23 mouse cellular contexts compared by ENCODE assay signal in the genomic region with DNA sequence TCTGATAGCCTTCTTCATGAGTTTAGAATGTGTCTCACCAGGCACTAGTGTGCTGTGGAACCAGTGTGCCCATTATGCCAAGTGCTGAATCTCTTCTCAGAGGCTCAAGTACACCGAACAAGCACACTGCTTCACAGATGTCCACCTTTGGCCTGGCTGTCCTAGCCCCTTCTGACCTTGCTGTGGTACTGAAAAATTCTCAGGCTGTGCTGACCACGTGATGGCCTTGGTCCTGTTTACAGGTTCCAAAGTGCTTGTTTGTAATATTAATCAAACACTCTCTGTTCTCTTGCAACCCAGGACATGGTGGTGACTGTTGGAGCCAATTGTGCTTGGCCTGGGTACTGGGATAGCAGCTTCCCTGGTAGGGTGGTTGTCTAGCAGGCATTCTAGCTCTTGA. TPM values are rescaled to one million over a fixed set of nuclear protein-coding genes. Genes with fewer than 3 reads are reported as not detected.
DNase-seq lines count a peak whose midpoint lies in the region; ATAC-seq lines count a peak whose summit lies in the region.
"Had no signal": no experiment of that assay in that cellular context is flagged by ENCODE, and none has a peak within 500 bp of the region (broad histone marks: within the 10 kb centered on the region; RNA-seq: fewer than 3 reads in every experiment).

No protein-coding gene starts in this region.

- H3K9ac ChIP-seq in kidney, embryonic 16.5 days (replicated peaks; ENCODE audit: low read length): no peak overlapping the region
- H3K9ac ChIP-seq in liver, embryonic 11.5 days (ENCODE audit: low read depth, low read length): peak overlapping the region; percentile 74
- H3K9ac ChIP-seq: embryonic facial prominence, embryonic 15.5 days; forebrain, embryonic 12.5 days; heart, embryonic 13.5 days; limb, embryonic 12.5 days; midbrain, embryonic 15.5 days had no signal

- peaks cover 45% of the 10 kb centered on the region for H3K36me3 ChIP-seq in erythroblast, embryonic 14.5 days (ENCODE audit: control insufficient read depth)
- H3K36me3 ChIP-seq in kidney, embryonic 16.5 days (ENCODE audit: insufficient read depth, low read length): peaks cover 10% of the 10 kb centered on the region; the same call in 1 of the 2 replicates
- peaks cover 16% of the 10 kb centered on the region for H3K36me3 ChIP-seq in liver, embryonic 11.5 days (ENCODE audit: control insufficient read depth, insufficient read depth, low read length)
- H3K36me3 ChIP-seq: midbrain, embryonic 15.5 days had no signal

- H3K9me3 ChIP-seq in erythroblast, embryonic 14.5 days (ENCODE audit: control insufficient read depth, low read length): no peaks in the 10 kb centered on the region
- no peaks in the 10 kb centered on the region for H3K9me3 ChIP-seq in kidney, embryonic 16.5 days (ENCODE audit: low read length)
- no peaks in the 10 kb centered on the region for H3K9me3 ChIP-seq in liver, embryonic 11.5 days (ENCODE audit: control insufficient read depth, low read length)
- H3K9me3 ChIP-seq: embryonic facial prominence, embryonic 15.5 days; forebrain, embryonic 12.5 days; heart, embryonic 13.5 days; limb, embryonic 12.5 days; midbrain, embryonic 15.5 days had no signal

- peaks cover 96% of the 10 kb centered on the region for H3K4me1 ChIP-seq in erythroblast, embryonic 14.5 days (ENCODE audit: control insufficient read depth)
- peaks cover 28% of the 10 kb centered on the region for H3K4me1 ChIP-seq in kidney, embryonic 16.5 days (ENCODE audit: insufficient read depth, low read length)
- peaks cover 39% of the 10 kb centered on the region for H3K4me1 ChIP-seq in liver, embryonic 11.5 days (replicated peaks; ENCODE audit: control insufficient read depth, insufficient read depth, low read length)

- ATAC-seq in erythroblast, adult 5-6 weeks (replicated peaks; ENCODE audit: low FRiP score, poor library complexity, severe bottlenecking): no peak
- ATAC-seq in kidney, embryonic 16.5 days (ENCODE audit: low FRiP score, low TSS enrichment): no peak
- no peak for ATAC-seq in liver, embryonic 11.5 days (replicated peaks; ENCODE audit: low FRiP score)
- ATAC-seq: CD4-positive, CD25-positive, alpha-beta regulatory T cell, adult 4 months; hindbrain, postnatal 0 days; lung, postnatal 0 days; midbrain, embryonic 15.5 days had no signal

- no peak for DNase-seq in liver, embryonic 11.5 days (ENCODE audit: low spot score)
- no peak for DNase-seq in right cerebral cortex, postnatal 4 days
- no peak for DNase-seq in layer of hippocampus, postnatal 25 days (ENCODE audit: extremely low spot score in 1 of 2, low spot score in 1 of 2)
- no peak for DNase-seq in layer of hippocampus, postnatal 36 days
- DNase-seq in adrenal gland, adult 18-20 months (ENCODE audit: low spot score in 2 of 2): no peak
- DNase-seq: adrenal gland, adult 2 months; cerebellum, postnatal 10 days; embryo, embryonic 11 days; heart, postnatal 4 days; retina, postnatal 1 day had no signal

- WGBS in kidney, embryonic 16.5 days: 75% methylated on average over 2 of the region's 2 CpGs
- WGBS in liver, embryonic 11.5 days: 70% methylated on average over 2 of the region's 2 CpGs

- H3K27ac ChIP-seq in kidney, embryonic 16.5 days (ENCODE audit: low read length): peak overlapping the region; percentile 80
- H3K27ac ChIP-seq in liver, embryonic 11.5 days (ENCODE audit: low read depth, low read length): peak overlapping the region; percentile 93
- H3K27ac ChIP-seq: embryonic facial prominence, embryonic 15.5 days; forebrain, embryonic 12.5 days; heart, embryonic 13.5 days; hindbrain, postnatal 0 days; limb, embryonic 12.5 days; midbrain, embryonic 15.5 days had no signal

- no peaks in the 10 kb centered on the region for H3K27me3 ChIP-seq in erythroblast, embryonic 14.5 days (ENCODE audit: control insufficient read depth)
- H3K27me3 ChIP-seq in kidney, embryonic 16.5 days (ENCODE audit: insufficient read depth, low read length): no peaks in the 10 kb centered on the region
- H3K27me3 ChIP-seq in liver, embryonic 11.5 days (replicated peaks; ENCODE audit: control insufficient read depth, insufficient read depth, low read length): no peaks in the 10 kb centered on the region
- H3K27me3 ChIP-seq: embryonic facial prominence, embryonic 15.5 days; forebrain, embryonic 12.5 days; heart, embryonic 13.5 days; limb, embryonic 12.5 days; midbrain, embryonic 15.5 days had no signal

- peak overlapping the region; percentile 66 for H3K4me3 ChIP-seq in erythroblast, embryonic 14.5 days (replicated peaks)
- H3K4me3 ChIP-seq in kidney, embryonic 16.5 days (ENCODE audit: low read length): no peak overlapping the region
- H3K4me3 ChIP-seq in liver, embryonic 11.5 days (ENCODE audit: low read depth, low read length): peak overlapping the region; percentile 50
- H3K4me3 ChIP-seq: embryonic facial prominence, embryonic 15.5 days; forebrain, embryonic 12.5 days; heart, embryonic 13.5 days; limb, embryonic 12.5 days; midbrain, embryonic 15.5 days had no signal

- 0 out of 2 replicates have a peak overlapping the region, but pooled peaks have one; percentile 23 for H3K4me2 ChIP-seq in kidney, embryonic 16.5 days (replicated peaks; ENCODE audit: low read depth, low read length)
- peak overlapping the region; percentile 71 for H3K4me2 ChIP-seq in liver, embryonic 11.5 days
- H3K4me2 ChIP-seq: embryonic facial prominence, embryonic 15.5 days; forebrain, embryonic 12.5 days; heart, embryonic 13.5 days; limb, embryonic 12.5 days; midbrain, embryonic 15.5 days had no signal

RNA-seq across cellular contexts. Expression of a gene that starts 0.7 kb away (rescaled TPM):
- polyA plus RNA-seq in erythroblast, embryonic 14.5 days (2012): 0.47 and 0.59 TPM in 2 replicates
- 0.38 and 3.3 TPM in 2 replicates for total RNA-seq in erythroblast, adult 5-6 weeks (2015; ENCODE audit: low replicate concordance)
- total RNA-seq in erythroblast, adult 5-6 weeks (2017; ENCODE audit: low replicate concordance): 0.68 and 1.4 TPM in 2 replicates
- polyA plus RNA-seq in kidney, embryonic 16.5 days (2015; fragmentation: Nextera tagmentation; extraction: Ambion mirVana): 9.5 and 9.8 TPM in 2 replicates
- 11.6 and 14.4 TPM in 2 replicates for polyA plus RNA-seq in liver, embryonic 11.5 days (2014; fragmentation: Nextera tagmentation; extraction: Ambion mirVana)
- 1 to 10 TPM; 1.2 to 1.6 TPM for total RNA-seq in layer of hippocampus, postnatal 25 days (2021)
- 1 to 10 TPM; 1.2 TPM for total RNA-seq in layer of hippocampus, postnatal 36 days (2021)
- under 1 TPM; 0.06 to 0.23 TPM for total RNA-seq in adrenal gland, adult 18-20 months (2021)
- total RNA-seq: neutrophil, adult 5-6 weeks had no signal
- polyA plus RNA-seq: small intestine, adult 2 months had no signal

RNA-seq across cellular contexts. Expression of a gene that starts 5.2 kb away (rescaled TPM):
- 0.08 and 0.16 TPM in 2 replicates for polyA plus RNA-seq in erythroblast, embryonic 14.5 days (2012)
- total RNA-seq in erythroblast, adult 5-6 weeks (2015; ENCODE audit: low replicate concordance): 0.96 and 4.8 TPM in 2 replicates
- total RNA-seq in erythroblast, adult 5-6 weeks (2017; ENCODE audit: low replicate concordance): 0.70 and 1.3 TPM in 2 replicates
- 14.2 and 14.6 TPM in 2 replicates for polyA plus RNA-seq in kidney, embryonic 16.5 days (2015; fragmentation: Nextera tagmentation; extraction: Ambion mirVana)
- polyA plus RNA-seq in liver, embryonic 11.5 days (2014; fragmentation: Nextera tagmentation; extraction: Ambion mirVana): 5.8 and 8.8 TPM in 2 replicates
- total RNA-seq in layer of hippocampus, postnatal 25 days (2021): 10 to 100 TPM; 44.5 to 54.9 TPM
- total RNA-seq in layer of hippocampus, postnatal 36 days (2021): 10 to 100 TPM; 52.6 to 55.0 TPM
- total RNA-seq in adrenal gland, adult 18-20 months (2021): 10 to 100 TPM; 19.9 to 21.3 TPM

RNA-seq across cellular contexts. Expression of a gene that starts 14.5 kb away (rescaled TPM):
- polyA plus RNA-seq in erythroblast, embryonic 14.5 days (2012): 0.06 and 0.07 TPM in 2 replicates
- 2.9 and 8.8 TPM in 2 replicates for total RNA-seq in erythroblast, adult 5-6 weeks (2015; ENCODE audit: low replicate concordance)
- 1.1 and 2.7 TPM in 2 replicates for total RNA-seq in erythroblast, adult 5-6 weeks (2017; ENCODE audit: low replicate concordance)
- 12.0 and 12.9 TPM in 2 replicates for polyA plus RNA-seq in kidney, embryonic 16.5 days (2015; fragmentation: Nextera tagmentation; extraction: Ambion mirVana)
- 9.8 and 10.1 TPM in 2 replicates for polyA plus RNA-seq in liver, embryonic 11.5 days (2014; fragmentation: Nextera tagmentation; extraction: Ambion mirVana)
- 10 to 100 TPM; 10.4 to 19.6 TPM for total RNA-seq in layer of hippocampus, postnatal 25 days (2021)
- total RNA-seq in layer of hippocampus, postnatal 36 days (2021): 10 to 100 TPM; 13.9 to 16.0 TPM
- total RNA-seq in adrenal gland, adult 18-20 months (2021): 10 to 100 TPM; 14.3 to 14.8 TPM

RNA-seq across cellular contexts. Expression of a gene that starts 17.6 kb away (rescaled TPM):
- 1.8 and 2.4 TPM in 2 replicates for polyA plus RNA-seq in erythroblast, embryonic 14.5 days (2012)
- 14.0 and 15.2 TPM in 2 replicates for total RNA-seq in erythroblast, adult 5-6 weeks (2015; ENCODE audit: low replicate concordance)
- 18.5 and 21.0 TPM in 2 replicates for total RNA-seq in erythroblast, adult 5-6 weeks (2017; ENCODE audit: low replicate concordance)
- 11.5 and 13.8 TPM in 2 replicates for polyA plus RNA-seq in kidney, embryonic 16.5 days (2015; fragmentation: Nextera tagmentation; extraction: Ambion mirVana)
- 21.3 and 22.1 TPM in 2 replicates for polyA plus RNA-seq in liver, embryonic 11.5 days (2014; fragmentation: Nextera tagmentation; extraction: Ambion mirVana)
- 10 to 100 TPM; 23.5 to 31.4 TPM for total RNA-seq in layer of hippocampus, postnatal 25 days (2021)
- 10 to 100 TPM; 20.8 to 29.5 TPM for total RNA-seq in layer of hippocampus, postnatal 36 days (2021)
- total RNA-seq in adrenal gland, adult 18-20 months (2021): 10 to 100 TPM; 30.3 to 68.9 TPM

RNA-seq across cellular contexts. Expression of a gene that starts 45.1 kb away (rescaled TPM):
- polyA plus RNA-seq in erythroblast, embryonic 14.5 days (2012): 0.09 and 0.14 TPM in 2 replicates
- 3.1 and 12.5 TPM in 2 replicates for total RNA-seq in erythroblast, adult 5-6 weeks (2015; ENCODE audit: low replicate concordance)
- 0.70 and 9.2 TPM in 2 replicates for total RNA-seq in erythroblast, adult 5-6 weeks (2017; ENCODE audit: low replicate concordance)
- 31.9 and 32.7 TPM in 2 replicates for polyA plus RNA-seq in kidney, embryonic 16.5 days (2015; fragmentation: Nextera tagmentation; extraction: Ambion mirVana)
- 24.7 and 30.4 TPM in 2 replicates for polyA plus RNA-seq in liver, embryonic 11.5 days (2014; fragmentation: Nextera tagmentation; extraction: Ambion mirVana)
- 10 to 100 TPM; 39.6 to 47.4 TPM for total RNA-seq in layer of hippocampus, postnatal 25 days (2021)
- total RNA-seq in layer of hippocampus, postnatal 36 days (2021): 10 to 100 TPM; 40.1 to 43.0 TPM
- total RNA-seq in adrenal gland, adult 18-20 months (2021): 10 to 100 TPM; 17.2 to 25.4 TPM
